Mouse (Mus musculus) bone marrow macrophage, adult 2 months (primary cell): ENCODE results near the gene Cdt1.

Source experiments
- CTCF ChIP-seq: IDR thresholded peaks from 2 replicates; pipeline ENCODE4 v1.5.1; 2012; ENCODE audit warnings: low read depth, mild to moderate bottlenecking, low read length, moderate library complexity
- POLR2A ChIP-seq: IDR thresholded peaks from 2 replicates; pipeline ENCODE4 v1.6.1; 2012; ENCODE audit warnings: mild to moderate bottlenecking, low read depth, low read length, borderline replicate concordance

DNA sequence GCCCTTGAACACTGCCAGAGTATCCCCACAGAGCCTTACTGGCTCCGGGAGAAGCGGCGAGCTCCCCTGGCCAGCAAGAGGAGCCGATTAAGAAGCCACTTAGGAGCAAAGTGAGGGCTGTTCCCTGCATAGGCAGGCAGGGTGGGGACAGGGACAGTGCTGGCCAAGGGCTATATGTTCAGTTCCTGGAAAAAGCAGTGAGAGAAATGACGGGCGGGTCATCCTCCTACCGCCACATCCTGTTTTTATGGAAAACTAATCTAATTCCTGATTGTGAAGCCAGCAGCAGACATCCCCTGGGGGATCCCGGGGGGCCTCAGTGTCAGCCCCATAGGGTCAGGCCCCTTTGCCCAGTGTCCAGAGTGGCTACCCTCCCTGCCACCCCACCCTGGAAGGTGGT lies 36.5 kb upstream of the Cdt1 start:
- TF ChIP-seq POLR2A (no peak), CTCF (no peak)
